Comparison of ENCODE assay signal across 8 mouse cellular contexts in the genomic region with DNA sequence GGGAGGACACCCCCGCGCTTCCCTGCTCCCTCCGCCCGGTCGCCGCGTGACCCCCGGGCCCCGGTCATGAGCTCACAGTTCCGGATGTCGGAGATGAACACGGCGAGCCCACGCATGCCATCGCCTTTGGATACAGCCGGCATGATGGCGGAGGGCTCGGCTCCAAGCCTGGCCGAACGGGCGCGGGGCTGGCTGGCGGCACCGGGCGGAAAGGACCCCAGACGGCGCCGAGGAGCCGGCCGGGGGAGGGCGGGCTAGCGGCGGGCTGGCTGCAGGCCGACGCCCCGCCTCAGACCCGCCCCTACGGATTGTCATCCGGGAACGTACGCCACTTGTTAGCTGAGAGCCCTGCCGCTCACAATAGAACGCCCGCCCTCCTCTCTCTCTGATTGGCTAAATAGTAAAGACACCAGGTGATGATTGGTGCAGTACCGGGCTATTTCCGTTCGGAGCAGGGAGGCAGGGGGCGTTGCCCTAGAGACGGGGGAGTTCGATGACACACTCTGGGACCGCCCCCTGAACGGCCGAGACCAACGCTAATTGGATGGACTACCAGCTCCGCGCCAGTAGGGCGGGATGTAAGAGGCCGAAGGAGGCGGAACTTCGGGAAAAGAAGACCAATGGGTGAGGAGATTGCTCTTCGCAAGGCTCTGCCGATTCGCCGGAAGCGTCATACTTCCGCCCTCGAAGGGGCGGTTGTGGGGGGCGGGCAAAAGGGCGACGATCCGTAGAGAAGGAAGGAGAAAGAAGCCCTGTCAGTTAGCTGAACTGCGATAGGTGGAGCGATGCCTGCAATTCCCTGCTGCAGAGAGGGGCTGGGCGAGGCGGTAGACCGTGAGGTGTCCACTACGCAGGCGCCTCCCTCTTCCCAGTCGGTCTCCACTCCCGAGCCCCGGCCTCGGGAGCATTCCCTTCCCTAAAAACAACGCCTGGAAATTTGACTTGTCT. TPM values are rescaled to one million over a fixed set of nuclear protein-coding genes. Genes with fewer than 3 reads are reported as not detected.
DNase-seq lines count a peak whose midpoint lies in the region; ATAC-seq lines count a peak whose summit lies in the region.

Gene Ap2a1 (minus strand): TSS at position 293 of the 948 bp plus-strand sequence.

- peak within 1 kb of the TSS; percentile 72 for H3K4me2 ChIP-seq in heart, embryonic 14.5 days (ENCODE audit: low read length)
- H3K4me2 ChIP-seq in liver, embryonic 13.5 days: peak within 1 kb of the TSS; percentile 88
- H3K4me2 ChIP-seq in stomach, embryonic 16.5 days (ENCODE audit: low read depth, low read length): peak within 1 kb of the TSS; percentile 87

- DNase-seq in c-Kit-negative CD71-positive TER-119-positive erythroid progenitor cells, embryonic 14.5 days (ENCODE audit: low read depth, low spot score): peak; percentile 100
- DNase-seq in fibroblast of lung, adult 2 months (ENCODE audit: low read depth): peak; percentile 100
- peak; percentile 100 for DNase-seq in kidney, postnatal 14 days
- DNase-seq in liver, embryonic 13.5 days: peak; percentile 100
- peak; percentile 98 for DNase-seq in neural tube, embryonic 10.5 days (ENCODE audit: extremely low spot score, low spot score)

- H3K36me3 ChIP-seq in heart, embryonic 14.5 days (ENCODE audit: control insufficient read depth, insufficient read depth, low read length): peaks cover 15% of the 10 kb centered on the region
- H3K36me3 ChIP-seq in liver, embryonic 13.5 days: peaks cover 25% of the 10 kb centered on the region
- peaks cover 5% of the 10 kb centered on the region; the same call in 1 of the 2 replicates for H3K36me3 ChIP-seq in stomach, embryonic 16.5 days (ENCODE audit: control insufficient read depth, insufficient read depth, low read length)

- H3K9me3 ChIP-seq in heart, embryonic 14.5 days (ENCODE audit: control insufficient read depth, low read length): no peaks in the 10 kb centered on the region
- no peaks in the 10 kb centered on the region for H3K9me3 ChIP-seq in liver, embryonic 13.5 days (replicated peaks)
- H3K9me3 ChIP-seq in stomach, embryonic 16.5 days (replicated peaks; ENCODE audit: control insufficient read depth, low read length): no peaks in the 10 kb centered on the region

- peak within 1 kb of the TSS; percentile 85 to 89 for H3K27ac ChIP-seq in heart, embryonic 14.5 days (replicated peaks in 1 of 2; ENCODE audit: control insufficient read depth in 1 of 2, insufficient read depth in 1 of 2, low read depth in 2 of 2, low read length in 2 of 2)
- peak within 1 kb of the TSS; percentile 98 for H3K27ac ChIP-seq in liver, embryonic 13.5 days
- H3K27ac ChIP-seq in stomach, embryonic 16.5 days (ENCODE audit: low read length): peak within 1 kb of the TSS; percentile 97

- peaks cover 5 to 20% of the 10 kb centered on the region in 2 experiments for H3K4me1 ChIP-seq in heart, embryonic 14.5 days (ENCODE audit: control insufficient read depth in 2 of 2, insufficient read depth in 2 of 2, low read length in 2 of 2)
- peaks cover 48% of the 10 kb centered on the region for H3K4me1 ChIP-seq in liver, embryonic 13.5 days (replicated peaks)
- H3K4me1 ChIP-seq in stomach, embryonic 16.5 days (ENCODE audit: control insufficient read depth, insufficient read depth, low read length): peaks cover 20% of the 10 kb centered on the region

- under 1% methylated on average over 84 of the region's 84 CpGs for WGBS in heart, embryonic 14.5 days
- WGBS in liver, embryonic 13.5 days (ENCODE audit: insufficient replicate concordance): under 1% methylated on average over 84 of the region's 84 CpGs
- under 1% methylated on average over 84 of the region's 84 CpGs for WGBS in stomach, embryonic 16.5 days

- H3K9ac ChIP-seq in heart, embryonic 14.5 days (ENCODE audit: low read length): peak within 1 kb of the TSS; percentile 98
- peak within 1 kb of the TSS; percentile 96 for H3K9ac ChIP-seq in liver, embryonic 13.5 days
- peak within 1 kb of the TSS; percentile 94 for H3K9ac ChIP-seq in stomach, embryonic 16.5 days (ENCODE audit: low read length)

- H3K4me3 ChIP-seq in heart, embryonic 14.5 days (ENCODE audit: control insufficient read depth in 1 of 2, insufficient read depth in 1 of 2, low read depth in 1 of 2, low read length in 2 of 2): peak within 1 kb of the TSS; percentile 74 to 100
- H3K4me3 ChIP-seq in liver, embryonic 13.5 days (replicated peaks): peak within 1 kb of the TSS; percentile 98
- H3K4me3 ChIP-seq in stomach, embryonic 16.5 days (replicated peaks; ENCODE audit: low read length): peak within 1 kb of the TSS; percentile 94

- peak; percentile 94 for ATAC-seq in CD4-positive, CD25-positive, alpha-beta regulatory T cell, adult 4 months
- ATAC-seq in heart, embryonic 14.5 days (ENCODE audit: insufficient number of reproducible peaks, insufficient read depth, low FRiP score, low read depth): peak; percentile 100
- ATAC-seq in liver, embryonic 13.5 days (ENCODE audit: low read depth): peak; percentile 94
- peak; percentile 99 for ATAC-seq in stomach, embryonic 16.5 days (ENCODE audit: insufficient read depth, low FRiP score)

- H3K27me3 ChIP-seq in heart, embryonic 14.5 days (ENCODE audit: control insufficient read depth, insufficient read depth, low read length): no peaks in the 10 kb centered on the region
- no peaks in the 10 kb centered on the region for H3K27me3 ChIP-seq in liver, embryonic 13.5 days
- H3K27me3 ChIP-seq in stomach, embryonic 16.5 days (ENCODE audit: control insufficient read depth, insufficient read depth, low read length): no peaks in the 10 kb centered on the region

RNA-seq across cellular contexts. Expression of gene Ap2a1, which starts in this region (rescaled TPM):
- 1 to 10 TPM; 6.2 to 7.4 TPM for polyA plus RNA-seq in CD4-positive, CD25-positive, alpha-beta regulatory T cell, adult 4 months (2017; shearing (Covaris generic))
- 54.0 and 58.8 TPM in 2 replicates for polyA plus RNA-seq in heart, embryonic 14.5 days (2014; fragmentation: Nextera tagmentation; extraction: Ambion mirVana)
- 69.5 and 82.4 TPM in 2 replicates for polyA plus RNA-seq in liver, embryonic 13.5 days (2015; fragmentation: Nextera tagmentation; extraction: Ambion mirVana)
- 52.6 and 55.6 TPM in 2 replicates for polyA plus RNA-seq in stomach, embryonic 16.5 days (2015; fragmentation: Nextera tagmentation; extraction: Ambion mirVana)

Comparison
In these comparisons a context has a peak if more than half of its experiments do, and no peak if none do; other contexts are left out.
1. Peak in every context shown above with its lines: DNase-seq, ATAC-seq, H3K4me3 ChIP-seq and H3K27ac ChIP-seq.